Mouse (Mus musculus) naive thymus-derived CD4-positive, alpha-beta T cell, adult 2 months (primary cell): ENCODE results near the gene Snrnp35.
"Not testable (repeated sequence)": the region's sequence is repeated elsewhere in the genome, so short reads cannot be mapped to it uniquely, and the experiment has no call there.

ENCODE experiments used
- DNase-seq: peaks from one replicate; pipeline ENCODE4 v3.0.0-alpha.2; 2011; ENCODE audit warnings: low read depth

The Snrnp35 gene

GRCm38 (mm10) chr5:124463462-124463861 is 19.5 kb upstream of the Snrnp35 start:
- DNase-seq = no peak

- no peak for DNase-seq
Measured at GRCm38 (mm10) chr5:124464905-124465304, 18.0 kb upstream of the Snrnp35 start.

GRCm38 (mm10) chr5:124467766-124468165 is 15.2 kb upstream of the Snrnp35 start:
- no peak for DNase-seq

- DNase-seq = no peak
Measured at GRCm38 (mm10) chr5:124468365-124468764, 14.6 kb upstream of the Snrnp35 start.

- no peak for DNase-seq
Measured at GRCm38 (mm10) chr5:124469486-124469885, 13.4 kb upstream of the Snrnp35 start.

GRCm38 (mm10) chr5:124470591-124471171 is 12.3 kb upstream of the Snrnp35 start:
- DNase-seq = no peak

GRCm38 (mm10) chr5:124478873-124479204 is 4.1 kb upstream of the Snrnp35 start:
- no peak for DNase-seq

- DNase-seq = peak; percentile 46
Measured at GRCm38 (mm10) chr5:124480119-124480518, 2.8 kb upstream of the Snrnp35 start.

GRCm38 (mm10) chr5:124481714-124482113 is 1.2 kb upstream of the Snrnp35 start:
- DNase-seq = no peak

GRCm38 (mm10) chr5:124482436-124482965 is 433 bp upstream of the Snrnp35 start:
- no peak for DNase-seq

- DNase-seq = no peak
Measured at GRCm38 (mm10) chr5:124483655-124484396, 892 bp downstream of the Snrnp35 start.

- no peak for DNase-seq
Measured at GRCm38 (mm10) chr5:124485654-124486053, 2.7 kb downstream of the Snrnp35 start.

- no peak for DNase-seq
Measured at GRCm38 (mm10) chr5:124488885-124489284, 6.0 kb downstream of the Snrnp35 start.

- no peak for DNase-seq
Measured at GRCm38 (mm10) chr5:124491732-124492131, 8.8 kb downstream of the Snrnp35 start.

GRCm38 (mm10) chr5:124492618-124493017 is 9.7 kb downstream of the Snrnp35 start:
- no peak for DNase-seq

- DNase-seq = peak; percentile 35
Measured at GRCm38 (mm10) chr5:124493455-124493854, 10.5 kb downstream of the Snrnp35 start.

- no peak for DNase-seq
Measured at GRCm38 (mm10) chr5:124495547-124495946, 12.6 kb downstream of the Snrnp35 start.

- peak; percentile 86 for DNase-seq
Measured at GRCm38 (mm10) chr5:124496614-124497514, 13.9 kb downstream of the Snrnp35 start.

GRCm38 (mm10) chr5:124498221-124498876 is 15.4 kb downstream of the Snrnp35 start:
- peak; percentile 27 for DNase-seq

GRCm38 (mm10) chr5:124499001-124499400 is 16.1 kb downstream of the Snrnp35 start:
- no peak for DNase-seq

- DNase-seq = not testable (repeated sequence)
Measured at GRCm38 (mm10) chr5:124500037-124500436, 17.1 kb downstream of the Snrnp35 start.

GRCm38 (mm10) chr5:124500573-124500972 is 17.6 kb downstream of the Snrnp35 start:
- peak; percentile 21 for DNase-seq
